Mouse (Mus musculus): ENCODE measurements at regions not wholly inside any gene's neighbourhood (a gene's known extent, or its start where the extent isn't known, plus 50 kb on each side); places are given as distances from the start of the nearest gene placed in this dataset.

- H3K4me1 ChIP-seq (ENCODE audit: control insufficient read depth in 1 of 2, insufficient read depth in 2 of 2, low read length in 2 of 2) = no peaks in the 10 kb centered on the region
- H3K9ac ChIP-seq (ENCODE audit: control insufficient read depth, low read depth, low read length, poor library complexity, severe bottlenecking) = no peak overlapping the region
- H3K4me3 ChIP-seq (ENCODE audit: control insufficient read depth in 1 of 2, insufficient read depth in 1 of 2, low read depth in 2 of 2, low read length in 2 of 2) = no peak overlapping the region
- H3K36me3 ChIP-seq (ENCODE audit: control insufficient read depth in 1 of 2, insufficient read depth in 2 of 2, low read length in 2 of 2) = no peaks in the 10 kb centered on the region
- peaks cover 0 to 6% of the 10 kb centered on the region in 2 experiments; a peak in 2 of 4 replicates for H3K27me3 ChIP-seq (ENCODE audit: control insufficient read depth in 1 of 2, insufficient read depth in 2 of 2, low read length in 2 of 2)
- no peaks in the 10 kb centered on the region for H3K9me3 ChIP-seq (replicated peaks; ENCODE audit: insufficient read depth, low read length)
- no peak overlapping the region for H3K27ac ChIP-seq (ENCODE audit: control insufficient read depth, low read depth, low read length)
- H3K79me2 ChIP-seq (ENCODE audit: control insufficient read depth, insufficient read depth, low read length, poor library complexity) = no peaks in the 10 kb centered on the region
- peak; percentile 13 for DNase-seq (ENCODE audit: low read depth, low spot score)
- TF ChIP-seq POLR2AphosphoS5 (IDR thresholded peaks at IDR 0.05; ENCODE audit: borderline replicate concordance, low read depth, low read length) (no peak), ZC3H11A (IDR thresholded peaks at IDR 0.05; ENCODE audit: low read depth, low read length) (no peak), CHD2 (IDR thresholded peaks at IDR 0.05; ENCODE audit: low read length) (no peak), CTCF (IDR thresholded peaks at IDR 0.05 in 2 of 3, conservative IDR thresholded peaks at IDR 0.05 in 1 of 3; ENCODE audit: control insufficient read depth in 1 of 3, insufficient read depth in 1 of 3, low read depth in 2 of 3, low read length in 3 of 3, poor library complexity in 1 of 3, severe bottlenecking in 1 of 3) (no peak), ZMIZ1 (IDR thresholded peaks at IDR 0.05; ENCODE audit: low read depth, low read length) (no peak), NELFE (IDR thresholded peaks at IDR 0.05; ENCODE audit: low read depth, low read length) (no peak), SMC3 (IDR thresholded peaks at IDR 0.05; ENCODE audit: low read depth, low read length) (no peak), GATA1 (IDR thresholded peaks at IDR 0.05; ENCODE audit: low read depth, low read length) (no peak), RCOR1 (IDR thresholded peaks at IDR 0.05; ENCODE audit: low read depth, low read length) (no peak), MAFK (IDR thresholded peaks at IDR 0.05; ENCODE audit: borderline replicate concordance, low read depth, low read length) (no peak), EP300 (IDR thresholded peaks at IDR 0.05; ENCODE audit: low read depth in 1 of 2, low read length in 2 of 2) (no peak), GABPA (IDR thresholded peaks at IDR 0.05; ENCODE audit: low read depth, low read length) (no peak), USF2 (IDR thresholded peaks at IDR 0.05; ENCODE audit: borderline replicate concordance in 1 of 2, insufficient read depth in 1 of 2, low read depth in 1 of 2, low read length in 2 of 2) (no peak), TBP (IDR thresholded peaks at IDR 0.05; ENCODE audit: low read depth, low read length) (no peak)
Observed at GRCm38 (mm10) chr6:88964071-88964470, 62.0 kb downstream of the Tpra1 start.

DNA sequence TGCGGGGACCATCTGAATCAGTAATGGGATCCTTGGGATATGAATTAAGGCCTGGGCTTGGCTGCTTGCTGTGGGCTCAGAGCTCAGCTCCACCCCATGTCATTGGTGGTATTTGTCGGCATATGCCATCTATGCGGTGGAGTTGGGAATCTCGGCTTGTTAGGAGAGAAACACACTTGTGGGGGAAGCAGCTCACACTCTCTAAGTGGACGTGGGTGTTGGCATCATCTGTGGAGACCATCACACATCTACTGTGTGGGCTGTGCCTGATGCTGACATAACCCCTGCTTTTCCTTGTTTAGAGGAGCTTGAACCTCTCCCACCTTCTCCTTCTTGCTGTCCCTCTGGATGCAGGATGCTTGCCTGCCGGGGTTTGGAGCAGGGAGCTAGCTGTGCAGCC is 62.9 kb downstream of the Tpra1 start:
- no peak overlapping the region for H3K27ac ChIP-seq (ENCODE audit: control insufficient read depth, low read depth, low read length)
- no peaks in the 10 kb centered on the region for H3K36me3 ChIP-seq (ENCODE audit: control insufficient read depth in 1 of 2, insufficient read depth in 2 of 2, low read length in 2 of 2)
- H3K9me3 ChIP-seq (replicated peaks; ENCODE audit: insufficient read depth, low read length) = no peaks in the 10 kb centered on the region
- TF ChIP-seq SIN3A (IDR thresholded peaks at IDR 0.05; ENCODE audit: low read length) (no peak), MYB (IDR thresholded peaks at IDR 0.05; ENCODE audit: low read depth, low read length) (no peak), MXI1 (IDR thresholded peaks at IDR 0.05; ENCODE audit: low read depth, low read length) (no peak), EP300 (IDR thresholded peaks at IDR 0.05; ENCODE audit: low read depth in 1 of 2, low read length in 2 of 2) (no peak), JUND (IDR thresholded peaks at IDR 0.05; ENCODE audit: low read depth, low read length) (no peak), MAFK (IDR thresholded peaks at IDR 0.05; ENCODE audit: borderline replicate concordance, low read depth, low read length) (no peak), POLR2AphosphoS5 (IDR thresholded peaks at IDR 0.05; ENCODE audit: borderline replicate concordance, low read depth, low read length) (no peak), POLR2A (IDR thresholded peaks at IDR 0.05; ENCODE audit: control insufficient read depth in 1 of 2, insufficient read depth in 1 of 2, low read depth in 1 of 2, low read length in 2 of 2, poor library complexity in 1 of 2) (no peak), HCFC1 (IDR thresholded peaks at IDR 0.05; ENCODE audit: low read depth, low read length) (no peak)
- H3K4me3 ChIP-seq (ENCODE audit: control insufficient read depth in 1 of 2, insufficient read depth in 1 of 2, low read depth in 2 of 2, low read length in 2 of 2) = no peak overlapping the region
- H3K4me1 ChIP-seq (ENCODE audit: control insufficient read depth in 1 of 2, insufficient read depth in 2 of 2, low read length in 2 of 2) = no peaks in the 10 kb centered on the region
- H3K27me3 ChIP-seq (ENCODE audit: control insufficient read depth in 1 of 2, insufficient read depth in 2 of 2, low read length in 2 of 2) = peaks cover 0 to 7% of the 10 kb centered on the region in 2 experiments; a peak in 2 of 4 replicates
- DNase-seq (ENCODE audit: low read depth, low spot score) = no peak
- no peak overlapping the region for H3K9ac ChIP-seq (ENCODE audit: control insufficient read depth, low read depth, low read length, poor library complexity, severe bottlenecking)
- H3K79me2 ChIP-seq (ENCODE audit: control insufficient read depth, insufficient read depth, low read length, poor library complexity) = no peaks in the 10 kb centered on the region

Data from MEL (cell line).